ENCODE assay signal across 24 mouse cellular contexts in the genomic region with DNA sequence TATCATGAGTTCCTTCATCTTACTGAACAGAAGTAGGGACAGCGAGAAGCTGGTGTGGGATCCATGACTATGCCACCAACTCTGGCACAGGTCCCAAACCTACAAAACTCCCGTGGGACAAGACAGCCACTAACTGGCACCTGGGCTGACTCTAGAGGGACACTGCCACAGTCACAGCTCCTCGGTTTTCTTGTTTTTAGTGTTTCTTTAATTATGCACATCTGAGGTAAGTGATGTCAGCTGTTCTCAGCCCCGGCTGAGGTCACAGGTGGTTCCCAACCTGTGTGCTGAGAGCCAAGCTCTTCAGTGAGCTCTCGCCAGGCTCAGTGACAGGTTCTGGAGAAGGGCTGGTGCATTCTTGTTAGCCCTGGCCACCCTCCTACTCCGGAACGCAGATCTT. TPM values are rescaled to one million over a fixed set of nuclear protein-coding genes. Genes with fewer than 3 reads are reported as not detected.
"Had no signal": no experiment of that assay in that cellular context is flagged by ENCODE, and none has a peak within 500 bp of the region (broad histone marks: within the 10 kb centered on the region; RNA-seq: fewer than 3 reads in every experiment).

No protein-coding gene starts in this region.

- H3K9ac ChIP-seq: neural tube, embryonic 12.5 days; neural tube, embryonic 13.5 days; neural tube, embryonic 15.5 days; stomach, embryonic 15.5 days had no signal

- H3K4me2 ChIP-seq: neural tube, embryonic 12.5 days; neural tube, embryonic 13.5 days; neural tube, embryonic 15.5 days; stomach, embryonic 15.5 days had no signal

- H3K27ac ChIP-seq: neural tube, embryonic 12.5 days; neural tube, embryonic 13.5 days; neural tube, embryonic 15.5 days; stomach, embryonic 15.5 days; stomach, postnatal 0 days had no signal

- H3K4me3 ChIP-seq: neural tube, embryonic 12.5 days; neural tube, embryonic 13.5 days; neural tube, embryonic 15.5 days; stomach, embryonic 15.5 days had no signal

- DNase-seq: retina, postnatal 1 day; right cerebral cortex, adult 18-20 months; right cerebral cortex, postnatal 14 days; right cerebral cortex, postnatal 25 days; right cerebral cortex, postnatal 4 days; spleen, adult 18-20 months; thymus, adult 18-20 months; thymus, adult 2 months; thymus, postnatal 14 days; thymus, postnatal 25 days; thymus, postnatal 4 days had no signal

- H3K27me3 ChIP-seq: neural tube, embryonic 12.5 days; neural tube, embryonic 13.5 days; neural tube, embryonic 15.5 days; stomach, embryonic 15.5 days had no signal

- H3K9me3 ChIP-seq: neural tube, embryonic 12.5 days; neural tube, embryonic 13.5 days; neural tube, embryonic 15.5 days; stomach, embryonic 15.5 days had no signal

RNA-seq across cellular contexts. Expression of a gene that starts 39.9 kb away (rescaled TPM):
- total RNA-seq: neutrophil, adult 5-6 weeks had no signal
- polyA plus RNA-seq: neural tube, embryonic 12.5 days; neural tube, embryonic 13.5 days; neural tube, embryonic 14.5 days; neural tube, embryonic 15.5 days; small intestine, adult 2 months; spleen, adult 2 months; stomach, embryonic 14.5 days; stomach, embryonic 15.5 days; stomach, embryonic 16.5 days; stomach, postnatal 0 days; thymus, adult 2 months; thymus, postnatal 0 days; urinary bladder, adult 2 months had no signal
